8 mouse cellular contexts compared by ENCODE assay signal in genomic region chr3:108880544-108881507, GRCm38 (mm10). TPM values are rescaled to one million over a fixed set of nuclear protein-coding genes. Genes with fewer than 3 reads are reported as not detected.
DNase-seq lines count a peak whose midpoint lies in the region; ATAC-seq and TF ChIP-seq lines count a peak whose summit lies in the region.

No protein-coding gene starts in this region.

- 55% methylated on average over 28 of the region's 28 CpGs for WGBS in hindbrain, embryonic 15.5 days
- 39% methylated on average over 28 of the region's 28 CpGs for WGBS in lung, adult 2 months
- WGBS in midbrain, embryonic 11.5 days, result 83% methylated on average over 28 of the region's 28 CpGs
- WGBS in forebrain, embryonic 10.5 days, result 88% methylated on average over 28 of the region's 28 CpGs

- peak; percentile 59; the same call in 1 of the 2 replicates for ATAC-seq in hindbrain, embryonic 15.5 days (ENCODE audit: low FRiP score, low read depth)
- no peak for ATAC-seq in midbrain, embryonic 11.5 days (ENCODE audit: low FRiP score)

- no peak for TF ChIP-seq POLR2A in lung, adult 2 months (IDR thresholded peaks at IDR 0.05; ENCODE audit: borderline replicate concordance, extremely low read depth, low read depth, low read length)

- no peaks in the 10 kb centered on the region for H3K9me3 ChIP-seq in hindbrain, embryonic 15.5 days
- no peaks in the 10 kb centered on the region for H3K9me3 ChIP-seq in midbrain, embryonic 11.5 days (ENCODE audit: control insufficient read depth, low read length)
- no peaks in the 10 kb centered on the region for H3K9me3 ChIP-seq in forebrain, embryonic 10.5 days

- peaks cover 6% of the 10 kb centered on the region; the same call in 1 of the 2 replicates for H3K4me1 ChIP-seq in hindbrain, embryonic 15.5 days (replicated peaks)
- peaks cover 6% of the 10 kb centered on the region; the same call in 1 of the 2 replicates for H3K4me1 ChIP-seq in lung, adult 2 months (ENCODE audit: control insufficient read depth, insufficient read depth, low read length)
- peaks cover 2% of the 10 kb centered on the region; the same call in 1 of the 2 replicates for H3K4me1 ChIP-seq in midbrain, embryonic 11.5 days (ENCODE audit: control insufficient read depth, insufficient read depth, low read length)
- peaks cover 18% of the 10 kb centered on the region for H3K4me1 ChIP-seq in forebrain, embryonic 10.5 days

- TF ChIP-seq CTCF in lung, adult 2 months (IDR thresholded peaks at IDR 0.05; ENCODE audit: insufficient read depth, low read length), result no peak

- no peak overlapping the region for H3K4me3 ChIP-seq in hindbrain, embryonic 15.5 days
- H3K4me3 ChIP-seq in lung, adult 2 months (replicated peaks; ENCODE audit: extremely low read depth, low read depth, low read length), result peak overlapping the region; percentile 33
- H3K4me3 ChIP-seq in midbrain, embryonic 11.5 days (ENCODE audit: low read depth, low read length), result no peak overlapping the region
- no peak overlapping the region for H3K4me3 ChIP-seq in forebrain, embryonic 10.5 days

- no peaks in the 10 kb centered on the region for H3K36me3 ChIP-seq in hindbrain, embryonic 15.5 days
- no peaks in the 10 kb centered on the region for H3K36me3 ChIP-seq in midbrain, embryonic 11.5 days (ENCODE audit: control insufficient read depth, insufficient read depth, low read length)
- H3K36me3 ChIP-seq in forebrain, embryonic 10.5 days (replicated peaks), result no peaks in the 10 kb centered on the region

- H3K4me2 ChIP-seq in hindbrain, embryonic 15.5 days, result peak overlapping the region; percentile 26
- H3K4me2 ChIP-seq in midbrain, embryonic 11.5 days, result no peak overlapping the region

- no peaks in the 10 kb centered on the region for H3K27me3 ChIP-seq in hindbrain, embryonic 15.5 days
- H3K27me3 ChIP-seq in midbrain, embryonic 11.5 days (ENCODE audit: control insufficient read depth, insufficient read depth, low read length), result no peaks in the 10 kb centered on the region
- no peaks in the 10 kb centered on the region for H3K27me3 ChIP-seq in forebrain, embryonic 10.5 days (ENCODE audit: poor library complexity, severe bottlenecking)

- H3K9ac ChIP-seq in hindbrain, embryonic 15.5 days, result no peak overlapping the region
- no peak overlapping the region for H3K9ac ChIP-seq in midbrain, embryonic 11.5 days (ENCODE audit: low read length)

- intact Hi-C loops in left cerebral cortex, postnatal 10 days (cut with DNase I), result no loop called here

- no peak overlapping the region for H3K27ac ChIP-seq in hindbrain, embryonic 15.5 days (replicated peaks)
- no peak overlapping the region for H3K27ac ChIP-seq in midbrain, embryonic 11.5 days (ENCODE audit: low read depth, low read length)
- H3K27ac ChIP-seq in forebrain, embryonic 10.5 days, result no peak overlapping the region

- peak; percentile 22 for DNase-seq in left cerebral cortex, adult 11 months (ENCODE audit: low spot score)
- no peak for DNase-seq in left cerebral cortex, postnatal 10 days (ENCODE audit: extremely low spot score in 1 of 2, low spot score in 2 of 2)
- DNase-seq in adrenal gland, postnatal 14 days, result peak; percentile 81
- DNase-seq in lung, adult 2 months, result peak; percentile 53
- peak; percentile 36 to 43 for DNase-seq in right cerebral cortex, postnatal 10 days (ENCODE audit: low spot score in 2 of 2)
- DNase-seq in midbrain, embryonic 11.5 days (ENCODE audit: low spot score, missing footprints), result no peak
- no peak for DNase-seq in forebrain, embryonic 10.5 days (ENCODE audit: extremely low spot score, low spot score)

RNA-seq across cellular contexts. Expression of gene Fndc7, which starts 9.0 kb away (rescaled TPM):
- not detected for total RNA-seq in left cerebral cortex, postnatal 10 days (2021)
- 0.11 and 0.49 TPM in 2 replicates for total RNA-seq in adrenal gland, postnatal 14 days (2021)
- 0.05 TPM in 1 of 2 replicates, not detected in the other for polyA plus RNA-seq in hindbrain, embryonic 15.5 days (2015; fragmentation: Nextera tagmentation; extraction: Ambion mirVana)
- 1.3 and 1.7 TPM in 2 replicates for polyA plus RNA-seq in lung, adult 2 months (2012; rRNA removed)
- polyA plus RNA-seq in midbrain, embryonic 11.5 days (2014; fragmentation: Nextera tagmentation; extraction: Ambion mirVana), result 0.11 TPM in 1 of 2 replicates, not detected in the other
- not detected in 2 replicates for polyA plus RNA-seq in forebrain, embryonic 10.5 days (2016; fragmentation: Nextera tagmentation; extraction: Ambion mirVana)

RNA-seq across cellular contexts. Expression of gene Prpf38b, which starts 30.7 kb away (rescaled TPM):
- 10 to 100 TPM; 41.6 to 42.2 TPM for total RNA-seq in left cerebral cortex, postnatal 10 days (2021)
- 72.2 and 72.4 TPM in 2 replicates for total RNA-seq in adrenal gland, postnatal 14 days (2021)
- 51.8 and 54.4 TPM in 2 replicates for polyA plus RNA-seq in hindbrain, embryonic 15.5 days (2015; fragmentation: Nextera tagmentation; extraction: Ambion mirVana)
- 48.9 and 64.0 TPM in 2 replicates for polyA plus RNA-seq in lung, adult 2 months (2012; rRNA removed)
- polyA plus RNA-seq in midbrain, embryonic 11.5 days (2014; fragmentation: Nextera tagmentation; extraction: Ambion mirVana), result 61.1 and 74.3 TPM in 2 replicates
- 67.5 and 78.3 TPM in 2 replicates for polyA plus RNA-seq in forebrain, embryonic 10.5 days (2016; fragmentation: Nextera tagmentation; extraction: Ambion mirVana)

RNA-seq across cellular contexts. Expression of gene Stxbp3, which starts 40.5 kb away (rescaled TPM):
- 10 to 100 TPM; 14.1 to 15.2 TPM for total RNA-seq in left cerebral cortex, postnatal 10 days (2021)
- 45.2 and 50.7 TPM in 2 replicates for total RNA-seq in adrenal gland, postnatal 14 days (2021)
- polyA plus RNA-seq in hindbrain, embryonic 15.5 days (2015; fragmentation: Nextera tagmentation; extraction: Ambion mirVana), result 14.5 and 15.5 TPM in 2 replicates
- polyA plus RNA-seq in lung, adult 2 months (2012; rRNA removed), result 7.4 and 14.6 TPM in 2 replicates
- polyA plus RNA-seq in midbrain, embryonic 11.5 days (2014; fragmentation: Nextera tagmentation; extraction: Ambion mirVana), result 23.7 and 25.7 TPM in 2 replicates
- polyA plus RNA-seq in forebrain, embryonic 10.5 days (2016; fragmentation: Nextera tagmentation; extraction: Ambion mirVana), result 23.9 and 24.4 TPM in 2 replicates

RNA-seq across cellular contexts. Expression of gene Henmt1, which starts 58.8 kb away (rescaled TPM):
- 1 to 10 TPM; 3.7 to 5.1 TPM for total RNA-seq in left cerebral cortex, postnatal 10 days (2021)
- not detected in 2 replicates for total RNA-seq in adrenal gland, postnatal 14 days (2021)
- 2.3 and 2.5 TPM in 2 replicates for polyA plus RNA-seq in hindbrain, embryonic 15.5 days (2015; fragmentation: Nextera tagmentation; extraction: Ambion mirVana)
- 0.19 TPM in 1 of 2 replicates, not detected in the other for polyA plus RNA-seq in lung, adult 2 months (2012; rRNA removed)
- polyA plus RNA-seq in midbrain, embryonic 11.5 days (2014; fragmentation: Nextera tagmentation; extraction: Ambion mirVana), result 0.54 and 0.56 TPM in 2 replicates
- 0.37 and 0.88 TPM in 2 replicates for polyA plus RNA-seq in forebrain, embryonic 10.5 days (2016; fragmentation: Nextera tagmentation; extraction: Ambion mirVana)

RNA-seq across cellular contexts. Expression of gene Gm9857, which starts 59.4 kb away (rescaled TPM):
- not detected for total RNA-seq in left cerebral cortex, postnatal 10 days (2021)
- total RNA-seq in adrenal gland, postnatal 14 days (2021), result not detected in 2 replicates
- 0.66 TPM in 1 of 2 replicates, not detected in the other for polyA plus RNA-seq in hindbrain, embryonic 15.5 days (2015; fragmentation: Nextera tagmentation; extraction: Ambion mirVana)
- not detected in 2 replicates for polyA plus RNA-seq in lung, adult 2 months (2012; rRNA removed)
- not detected in 2 replicates for polyA plus RNA-seq in midbrain, embryonic 11.5 days (2014; fragmentation: Nextera tagmentation; extraction: Ambion mirVana)
- not detected in 2 replicates for polyA plus RNA-seq in forebrain, embryonic 10.5 days (2016; fragmentation: Nextera tagmentation; extraction: Ambion mirVana)

Comparison
In these comparisons a context has a peak if more than half of its experiments do, and no peak if none do; other contexts are left out.
1. DNase-seq: peak in left cerebral cortex, adult 11 months (single experiment), adrenal gland, postnatal 14 days (single experiment), lung, adult 2 months (single experiment) and right cerebral cortex, postnatal 10 days (2 of 2); none in left cerebral cortex, postnatal 10 days (0 of 2), midbrain, embryonic 11.5 days (single experiment) and forebrain, embryonic 10.5 days (single experiment).